Mouse (Mus musculus) C2C12 (cell line): ENCODE measurements around the gene Gm9821.

Experiments used
- CTCF ChIP-seq: IDR thresholded peaks from one replicate; pipeline ENCODE4 v1.5.1; 2011; ENCODE audit not compliant: control insufficient read depth, insufficient read depth, insufficient read length
- MAX ChIP-seq: IDR thresholded peaks from one replicate; pipeline ENCODE4 v1.6.1; 2011; ENCODE audit warnings: mild to moderate bottlenecking, control low read depth

DNA sequence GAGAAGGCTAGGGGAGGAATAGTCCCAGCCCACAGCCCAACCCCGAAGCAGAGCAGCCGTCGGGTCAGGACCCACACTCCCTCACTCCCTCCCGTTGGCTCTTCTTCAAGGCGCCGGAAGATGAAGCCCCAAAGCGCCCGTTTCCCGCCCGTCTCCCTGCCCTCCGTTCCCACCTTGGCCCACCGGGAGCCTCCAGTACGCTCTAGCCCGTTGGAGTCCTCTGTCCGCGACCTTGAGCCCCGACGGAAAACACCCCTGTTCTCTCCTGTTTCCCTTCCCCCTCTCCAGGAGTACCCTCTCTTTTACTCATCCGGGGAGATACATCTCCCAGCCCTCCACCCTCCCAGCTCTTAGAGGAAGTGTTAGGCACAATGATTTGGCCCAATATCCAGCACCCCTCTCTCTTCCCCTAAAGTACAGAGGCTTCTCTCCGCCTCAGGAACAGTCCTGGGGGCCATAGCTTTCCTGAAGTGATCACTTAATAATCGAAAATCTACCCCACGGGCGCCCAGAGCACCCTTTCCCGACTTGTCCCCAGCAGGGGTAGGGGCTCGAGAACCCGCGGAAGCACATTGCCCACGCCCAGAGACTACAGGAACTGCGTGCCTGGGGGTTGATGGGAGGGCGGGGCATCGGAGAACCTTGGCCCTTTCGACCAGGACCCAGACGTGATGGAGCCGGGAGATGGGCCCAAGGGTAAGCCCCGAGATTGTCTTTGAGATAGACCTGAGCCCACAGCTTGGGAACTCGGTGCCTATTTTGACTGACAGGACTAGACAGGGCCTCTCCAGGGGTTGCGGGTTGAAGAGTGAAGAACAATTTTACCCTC lies 22.7 kb upstream of the Gm9821 start:
- TF ChIP-seq CTCF (no peak), MAX (no peak)
